Mouse (Mus musculus) neural tube, embryonic 11.5 days (tissue): ENCODE measurements at regions not wholly inside any gene's neighbourhood (a gene's known extent, or its start where the extent isn't known, plus 50 kb on each side); places are given as distances from the start of the nearest gene placed in this dataset.
"Not testable (repeated sequence)": the region's sequence is repeated elsewhere in the genome, so short reads cannot be mapped to it uniquely, and the experiment has no call there.

ENCODE experiments used
- ATAC-seq: fragments of 200-750 bp; cut with Nextera tagmentation; 2 replicates; pipeline ENCODE4 v1.8.0; 2017; ENCODE audit warnings: moderate number of reproducible peaks, mild to moderate bottlenecking, moderate TSS enrichment, moderate library complexity; ENCODE audit not compliant: insufficient read depth, low FRiP score, low TSS enrichment
- DNase-seq: peaks from one replicate; pipeline ENCODE4 v3.0.0-alpha.2; 2015; ENCODE audit warnings: low spot score
- H3K27ac ChIP-seq: fragments of 300-500 bp; sonication (generic); 2 replicates; pipeline ENCODE4 v1.5.1; 2014; ENCODE audit warnings: low read depth, mild to moderate bottlenecking, low read length
- H3K27me3 ChIP-seq: fragments of 300-500 bp; sonication (generic); 2 replicates; pipeline ENCODE4 v1.6.1; 2014; ENCODE audit warnings: mild to moderate bottlenecking, low read length, mixed read lengths; ENCODE audit not compliant: control insufficient read depth, insufficient read depth
- H3K36me3 ChIP-seq: fragments of 300-500 bp; sonication (generic); 2 replicates; pipeline ENCODE4 v1.6.1; 2014; ENCODE audit warnings: mild to moderate bottlenecking, low read length, moderate library complexity, mixed read lengths; ENCODE audit not compliant: control insufficient read depth, insufficient read depth
- H3K4me1 ChIP-seq: fragments of 300-500 bp; sonication (generic); 2 replicates; pipeline ENCODE4 v1.6.1; 2014; ENCODE audit warnings: low read length, mixed read lengths; ENCODE audit not compliant: control insufficient read depth, insufficient read depth
- H3K4me2 ChIP-seq: fragments of 300-500 bp; sonication (generic); 2 replicates; pipeline ENCODE4 v1.6.1; 2014; ENCODE audit warnings: low read depth, mild to moderate bottlenecking, moderate library complexity
- H3K4me3 ChIP-seq: fragments of 300-500 bp; sonication (generic); 2 replicates; pipeline ENCODE4 v1.5.1; 2014; ENCODE audit warnings: low read depth, low read length
- H3K9ac ChIP-seq: fragments of 300-500 bp; sonication (generic); 2 replicates; pipeline ENCODE4 v1.6.1; 2014; ENCODE audit warnings: mild to moderate bottlenecking, low read length
- H3K9me3 ChIP-seq: fragments of 300-500 bp; sonication (generic); 2 replicates; pipeline ENCODE4 v1.6.1; 2016; ENCODE audit warnings: low read length; ENCODE audit not compliant: control insufficient read depth
- WGBS: fragments of 180-500 bp; shearing (Covaris S2); extraction: QIAGEN DNeasy Blood & Tissue Kit; methylation state at CpG from one replicate; pipeline ENCODE4 v1.1.7; 2014; 5-methylcytosine and 5-hydroxymethylcytosine counted together

- no peaks in the 10 kb centered on the region for H3K36me3 ChIP-seq
- peak; percentile 41; the same call in 1 of the 2 replicates for ATAC-seq
These were observed 78.0 kb upstream of the Cdyl start for GRCm38 (mm10) chr13:35581616-35582015.

DNA sequence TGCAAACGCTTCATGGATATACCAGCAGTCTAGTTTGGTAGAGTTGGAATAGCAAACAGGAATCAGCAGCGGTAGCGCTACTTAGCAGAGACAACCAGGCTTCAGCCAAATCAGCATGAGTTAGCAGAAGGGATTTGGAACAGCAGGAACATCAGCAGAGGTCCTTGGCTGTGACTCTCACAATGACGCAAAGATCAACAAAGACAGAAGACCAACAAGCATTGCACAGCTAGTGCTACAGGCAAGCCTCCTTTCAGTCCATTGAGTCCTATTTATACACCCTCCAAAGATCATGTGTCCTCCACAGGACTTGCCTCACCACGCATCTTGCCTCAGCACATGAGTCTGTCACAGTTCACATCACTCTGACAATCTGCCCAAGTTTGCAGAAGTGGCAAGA lies 61.6 kb upstream of the Cdyl start:
- no peak for ATAC-seq

More at GRCm38 (mm10) chr13:35581616-35582015, 78.0 kb upstream of the Cdyl start:
- Histone ChIP-seq H3K4me3 (no peak overlapping the region), H3K27ac (no peak overlapping the region), H3K9ac (no peak overlapping the region), H3K9me3 (no peaks in the 10 kb centered on the region), H3K27me3 (no peaks in the 10 kb centered on the region), H3K4me2 (no peak overlapping the region), H3K4me1 (no peaks in the 10 kb centered on the region)
- DNase-seq, result peak; percentile 63
- WGBS, result 22% methylated on average over 3 of the region's 3 CpGs

DNA sequence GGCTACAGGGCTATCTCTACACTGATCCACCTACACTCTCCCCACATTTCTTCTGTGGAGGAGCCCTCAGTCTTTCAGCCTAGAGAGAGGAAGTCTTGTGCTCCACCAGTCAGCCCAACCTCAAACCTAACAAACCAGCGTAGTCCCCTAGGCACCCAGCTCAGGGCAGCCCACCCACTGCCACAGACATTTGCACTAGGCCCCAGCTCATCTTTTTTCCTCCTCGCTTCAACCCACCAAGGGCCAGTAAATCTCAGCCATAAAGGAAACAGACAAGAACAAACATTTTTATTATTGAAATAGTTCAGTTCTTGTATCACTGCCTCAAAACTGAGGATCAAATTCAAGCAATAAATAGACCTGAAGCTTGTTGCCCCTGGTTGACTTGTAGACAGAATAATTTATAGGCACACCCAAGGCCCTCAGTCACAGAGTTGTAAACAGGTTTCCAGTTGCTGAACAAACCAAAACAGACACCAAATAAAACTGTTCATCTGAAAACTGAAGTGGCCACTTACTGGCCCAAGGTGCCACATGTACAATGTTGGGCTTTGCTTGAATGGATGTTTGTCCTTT lies 58.0 kb upstream of the Cdyl start:
- Histone ChIP-seq H3K27ac (no peak overlapping the region), H3K9me3 (no peaks in the 10 kb centered on the region; the same call in 1 of the 2 replicates), H3K27me3 (no peaks in the 10 kb centered on the region), H3K9ac (no peak overlapping the region), H3K4me3 (no peak overlapping the region), H3K4me1 (no peaks in the 10 kb centered on the region), H3K4me2 (no peak overlapping the region), H3K36me3 (no peaks in the 10 kb centered on the region)
- ATAC-seq (no peak), DNase-seq (no peak)
- WGBS, result 86% methylated on average over 2 of the region's 2 CpGs

More for the DNA sequence above, 61.6 kb upstream of the Cdyl start:
- H3K36me3 ChIP-seq, result no peaks in the 10 kb centered on the region
- no peak for DNase-seq
- no peak overlapping the region for H3K27ac ChIP-seq
- no peak overlapping the region for H3K9ac ChIP-seq
- H3K4me3 ChIP-seq, result no peak overlapping the region
- no peaks in the 10 kb centered on the region; the same call in 1 of the 2 replicates for H3K9me3 ChIP-seq
- H3K27me3 ChIP-seq, result no peaks in the 10 kb centered on the region
- H3K4me1 ChIP-seq, result no peaks in the 10 kb centered on the region
- no peak overlapping the region for H3K4me2 ChIP-seq
- 88% methylated on average over 5 of the region's 5 CpGs for WGBS

- ATAC-seq (no peak), DNase-seq (no peak)
- no peak overlapping the region for H3K9ac ChIP-seq
- no peaks in the 10 kb centered on the region; the same call in 1 of the 2 replicates for H3K9me3 ChIP-seq
- H3K4me1 ChIP-seq, result no peaks in the 10 kb centered on the region
- no peaks in the 10 kb centered on the region for H3K27me3 ChIP-seq
- no peak overlapping the region for H3K4me3 ChIP-seq
- H3K4me2 ChIP-seq, result no peak overlapping the region
- no peaks in the 10 kb centered on the region for H3K36me3 ChIP-seq
- 91% methylated on average over 5 of the region's 5 CpGs for WGBS
- no peak overlapping the region for H3K27ac ChIP-seq
These were observed 56.6 kb upstream of the Cdyl start for GRCm38 (mm10) chr13:35603080-35603479.

GRCm38 (mm10) chr13:35604061-35604460 lies 55.6 kb upstream of the Cdyl start:
- Histone ChIP-seq H3K9me3 (no peaks in the 10 kb centered on the region; the same call in 1 of the 2 replicates), H3K27ac (no peak overlapping the region), H3K4me1 (no peaks in the 10 kb centered on the region), H3K4me3 (no peak overlapping the region), H3K36me3 (no peaks in the 10 kb centered on the region), H3K9ac (no peak overlapping the region), H3K4me2 (no peak overlapping the region), H3K27me3 (no peaks in the 10 kb centered on the region)
- ATAC-seq (no peak), DNase-seq (no peak)
- WGBS, result 78% methylated on average over 1 of the region's 1 CpGs

- WGBS, result 93% methylated on average over 3 of the region's 3 CpGs
- no peak for DNase-seq
- Histone ChIP-seq H3K4me2 (no peak overlapping the region), H3K9me3 (no peaks in the 10 kb centered on the region; the same call in 1 of the 2 replicates), H3K27ac (no peak overlapping the region), H3K4me1 (no peaks in the 10 kb centered on the region), H3K4me3 (no peak overlapping the region), H3K27me3 (no peaks in the 10 kb centered on the region), H3K9ac (no peak overlapping the region), H3K36me3 (no peaks in the 10 kb centered on the region)
- no peak for ATAC-seq
These were observed 54.9 kb upstream of the Cdyl start for GRCm38 (mm10) chr13:35604765-35605164.

- ATAC-seq, H3K9me3 ChIP-seq, H3K36me3 ChIP-seq, DNase-seq, H3K9ac ChIP-seq, H3K27ac ChIP-seq, H3K4me1 ChIP-seq, H3K27me3 ChIP-seq, H3K4me3 ChIP-seq, H3K4me2 ChIP-seq: not testable (repeated sequence)
- WGBS, result 93% methylated on average over 5 of the region's 5 CpGs
These were observed 52.6 kb upstream of the Cdyl start for GRCm38 (mm10) chr13:35606857-35607561.

DNA sequence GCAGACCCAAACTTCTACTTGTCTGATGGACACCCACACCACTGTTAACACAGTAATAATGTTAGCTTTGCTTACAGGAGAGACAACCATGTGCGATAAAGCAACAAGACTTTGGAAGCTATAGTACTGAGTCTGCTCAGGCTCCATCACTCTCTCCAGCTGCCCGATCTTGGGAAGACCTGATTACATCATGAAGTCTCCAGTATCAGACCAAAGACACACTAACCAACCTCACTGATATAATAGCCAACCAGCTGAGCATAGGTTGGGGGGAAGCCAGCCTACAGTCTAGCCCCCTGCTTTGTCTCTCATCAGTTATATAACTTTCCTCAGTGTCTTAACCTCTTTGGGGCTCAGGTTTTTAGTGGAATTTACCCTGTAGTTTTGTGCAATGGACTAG lies 51.9 kb upstream of the Cdyl start:
- WGBS, result 93% methylated on average over 2 of the region's 2 CpGs
- no peaks in the 10 kb centered on the region for H3K27me3 ChIP-seq
- H3K4me1 ChIP-seq, result no peaks in the 10 kb centered on the region
- no peak overlapping the region for H3K4me2 ChIP-seq
- ATAC-seq, result no peak
- no peak for DNase-seq
- H3K4me3 ChIP-seq, result no peak overlapping the region
- H3K9me3 ChIP-seq, result no peaks in the 10 kb centered on the region
- no peak overlapping the region for H3K9ac ChIP-seq
- H3K36me3 ChIP-seq, result no peaks in the 10 kb centered on the region
- no peak overlapping the region for H3K27ac ChIP-seq
